Mouse (Mus musculus): ENCODE results near the gene Dlx3.

Gene Dlx3

DNA sequence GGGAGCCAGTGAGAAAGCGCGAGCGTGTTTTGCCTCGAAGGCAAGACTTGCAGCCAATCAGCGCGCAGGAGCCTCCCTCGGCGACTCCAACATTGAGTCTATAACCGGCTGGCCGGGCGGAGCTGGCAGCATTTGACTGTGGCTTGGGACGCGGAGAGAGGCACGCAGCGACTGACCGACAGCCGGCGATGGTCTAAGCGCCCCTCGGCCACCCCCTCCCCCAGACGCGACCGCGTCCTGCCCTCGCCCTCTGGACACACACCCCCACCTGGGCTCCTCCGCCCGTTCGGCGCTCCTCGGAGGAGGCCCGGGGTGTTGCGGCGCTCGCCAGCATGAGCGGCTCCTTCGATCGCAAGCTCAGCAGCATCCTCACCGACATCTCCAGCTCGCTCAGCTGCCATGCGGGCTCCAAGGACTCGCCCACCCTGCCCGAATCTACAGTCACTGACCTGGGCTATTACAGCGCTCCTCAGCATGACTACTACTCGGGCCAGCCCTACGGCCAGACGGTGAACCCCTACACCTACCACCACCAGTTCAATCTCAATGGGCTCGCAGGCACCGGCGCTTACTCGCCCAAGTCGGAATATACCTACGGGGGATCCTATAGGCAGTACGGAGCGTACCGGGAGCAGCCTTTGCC, at the start of gene Dlx3:
Dlx3 (plus strand) TSS at position 130 of the 643 bp plus-strand sequence.
- DNase-seq (ENCODE audit: low spot score in 2 of 2): peak in 1 of 2 experiments; percentile 30

- no peak for DNase-seq (ENCODE audit: low spot score in 2 of 2)
These were observed 49.5 kb upstream of the Dlx3 start for GRCm38 (mm10) chr11:95070140-95071107.

DNA sequence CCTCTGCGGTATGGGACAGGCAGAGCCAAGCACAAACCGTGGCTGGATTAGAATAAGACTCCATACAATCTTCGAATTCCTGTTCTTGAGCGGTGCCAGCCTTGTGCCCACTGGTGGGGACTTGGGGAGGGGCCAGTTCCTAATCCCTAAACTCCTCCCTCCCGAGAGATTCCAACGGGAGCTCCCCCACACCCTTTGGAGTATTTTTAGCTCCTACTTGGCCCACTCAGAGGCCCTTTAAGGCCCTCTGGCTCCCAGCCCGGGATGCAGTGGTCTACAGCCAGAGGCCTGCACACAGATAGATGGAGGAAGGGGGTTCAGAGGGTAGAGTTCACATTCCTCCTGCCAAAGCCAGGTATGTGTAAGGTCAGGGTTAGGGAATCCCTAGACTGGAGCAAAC, 48.7 kb upstream of the Dlx3 start:
- DNase-seq (ENCODE audit: low spot score in 2 of 2): peak in 1 of 2 experiments; percentile 44

DNA sequence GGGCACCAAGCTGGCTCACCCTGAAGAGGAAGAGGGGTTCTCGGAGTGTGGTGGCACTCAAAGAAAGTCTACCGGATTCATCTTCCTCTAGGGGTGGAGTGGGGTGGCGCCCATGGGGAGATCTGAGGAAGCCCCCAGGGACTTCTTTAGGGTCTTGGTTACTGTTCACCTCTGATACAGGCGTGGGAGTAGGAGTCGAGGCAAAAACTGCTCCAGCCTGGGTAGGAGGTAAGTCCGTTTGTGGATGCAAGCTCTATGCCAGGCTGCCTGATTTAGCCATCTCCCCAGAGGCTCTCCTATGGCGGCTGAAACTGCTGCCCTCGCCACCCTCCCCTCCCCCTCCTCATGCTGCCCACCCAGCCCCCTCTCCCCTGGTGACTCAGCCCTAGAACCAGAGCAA, 47.8 kb upstream of the Dlx3 start:
- DNase-seq (ENCODE audit: low spot score in 2 of 2): no peak

DNA sequence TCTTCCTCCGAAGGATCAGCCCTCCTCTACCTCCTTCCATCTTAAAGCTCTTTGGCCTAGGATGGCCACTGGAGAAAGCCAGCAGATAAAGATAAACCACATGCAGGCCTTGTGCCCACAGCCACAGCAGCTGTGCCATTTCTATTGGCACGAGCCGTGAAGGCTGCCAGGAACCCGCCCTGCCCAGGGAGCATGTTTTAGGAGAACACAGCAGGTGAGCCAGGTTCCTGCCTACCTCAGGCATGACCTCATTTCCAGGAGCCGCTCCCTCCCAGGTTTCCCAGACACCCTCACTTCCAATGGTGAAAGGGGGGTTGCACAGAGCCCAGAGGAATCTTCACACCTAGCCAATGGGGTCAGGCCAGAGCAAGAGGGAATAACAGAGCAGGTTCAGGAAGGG, 47.1 kb upstream of the Dlx3 start:
- no peak for DNase-seq (ENCODE audit: low spot score in 2 of 2)

- DNase-seq (ENCODE audit: low spot score in 2 of 2): no peak
These were observed 46.1 kb upstream of the Dlx3 start for GRCm38 (mm10) chr11:95073835-95074234.

- DNase-seq (ENCODE audit: low spot score in 2 of 2): no peak
These were observed 45.2 kb upstream of the Dlx3 start for GRCm38 (mm10) chr11:95074694-95075093.

- no peak for DNase-seq (ENCODE audit: low spot score in 2 of 2)
These were observed 44.5 kb upstream of the Dlx3 start for GRCm38 (mm10) chr11:95075197-95076040.

GRCm38 (mm10) chr11:95076041-95076535, 43.8 kb upstream of the Dlx3 start:
- DNase-seq (ENCODE audit: low spot score in 2 of 2): no peak

DNA sequence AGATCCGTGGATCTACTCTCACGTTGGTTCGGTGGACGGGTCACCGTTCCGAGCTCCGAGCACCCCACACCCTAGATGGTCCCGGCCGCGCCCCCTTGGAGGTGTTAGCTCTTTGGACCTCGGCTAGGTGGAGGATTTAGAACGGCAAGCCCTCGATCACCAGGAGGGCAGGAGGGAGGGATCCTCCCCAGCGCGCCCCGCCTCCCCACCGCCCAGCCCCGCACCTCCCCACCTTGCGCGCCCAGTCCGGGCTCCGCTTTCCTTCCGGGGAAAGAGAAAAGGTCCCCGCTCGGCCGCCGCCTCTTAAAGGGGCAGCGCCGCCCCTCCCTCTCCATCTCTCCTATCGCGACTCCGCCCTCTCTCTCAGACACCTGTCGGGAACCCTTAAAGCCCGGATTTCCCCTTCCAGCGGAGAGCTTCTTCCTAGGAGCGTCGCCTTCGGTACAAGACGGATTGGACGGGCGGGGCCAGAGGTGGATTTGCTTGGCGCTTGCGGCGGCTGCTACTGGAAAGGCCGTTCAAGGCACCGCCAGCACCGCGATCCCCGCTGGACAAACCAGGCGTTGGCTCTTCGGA, 43.3 kb upstream of the Dlx3 start, which contains the start of gene Itga3:
Itga3 (minus strand) TSS at position 266 of the 576 bp plus-strand sequence.
- peak; percentile 70 to 71 for DNase-seq (ENCODE audit: low spot score in 2 of 2)

DNA sequence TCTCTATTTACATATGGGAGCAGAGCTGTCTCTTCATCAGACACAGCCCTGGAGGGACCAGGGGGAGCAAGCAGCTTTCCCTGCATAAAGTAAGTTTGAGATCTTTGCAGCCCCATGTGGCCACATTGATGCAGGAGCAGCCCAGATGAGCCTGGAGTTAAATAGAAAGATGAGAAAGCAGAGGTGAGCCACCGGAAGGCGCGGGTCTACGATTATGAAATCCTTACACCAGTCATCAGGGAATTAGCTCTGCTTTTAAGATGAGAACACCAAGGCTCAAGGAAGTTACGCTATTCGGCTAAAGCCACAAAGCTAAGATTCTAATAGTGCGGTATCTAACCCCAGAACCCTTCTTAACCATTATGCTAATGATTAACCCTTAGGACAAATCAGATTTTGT, 42.0 kb upstream of the Dlx3 start:
- DNase-seq (ENCODE audit: low spot score in 2 of 2): no peak

GRCm38 (mm10) chr11:95079256-95079875, 40.6 kb upstream of the Dlx3 start:
- no peak for DNase-seq (ENCODE audit: low spot score in 2 of 2)

DNA sequence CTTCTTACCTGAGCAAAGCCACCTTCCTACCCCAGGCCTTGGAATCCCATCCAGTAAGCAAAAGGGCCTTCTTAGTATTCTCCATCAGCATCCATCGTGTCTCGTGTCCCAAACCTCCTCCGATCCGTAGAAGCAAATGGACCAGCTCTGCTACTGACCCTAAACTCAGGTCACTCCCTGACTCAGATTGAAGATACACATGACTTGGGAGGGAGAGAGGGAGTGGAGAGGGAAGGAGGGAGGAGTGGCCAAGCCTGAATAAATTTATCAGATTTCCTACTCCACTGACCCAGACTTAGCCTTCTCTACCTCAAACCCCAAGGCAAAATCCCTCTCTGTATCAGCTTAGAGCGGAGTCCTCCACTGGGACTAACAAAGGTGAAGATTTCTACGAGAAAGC, 39.1 kb upstream of the Dlx3 start:
- no peak for DNase-seq (ENCODE audit: low spot score in 2 of 2)

- no peak for DNase-seq (ENCODE audit: low spot score in 2 of 2)
These were observed 37.0 kb upstream of the Dlx3 start for GRCm38 (mm10) chr11:95082896-95083295.

DNA sequence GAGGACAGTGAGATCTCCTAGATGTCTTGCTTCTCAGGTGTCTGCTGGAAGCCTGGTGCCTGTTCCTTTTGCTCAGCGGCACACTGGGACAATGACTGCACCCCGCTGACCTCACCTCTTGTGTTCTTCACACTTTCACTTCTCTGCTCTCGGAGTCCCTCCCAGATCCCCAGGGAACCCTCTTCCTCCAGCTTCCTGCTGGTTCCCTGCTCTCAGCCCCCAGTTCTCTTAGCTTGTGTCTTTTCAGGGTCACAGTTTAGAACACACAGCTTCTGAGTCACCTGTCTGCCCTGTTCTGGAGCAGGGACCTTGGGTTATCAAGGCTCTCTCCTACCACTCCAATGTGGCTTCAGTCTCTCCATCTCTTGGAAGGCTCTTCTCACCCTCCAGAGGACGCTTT, 35.7 kb upstream of the Dlx3 start:
- no peak for DNase-seq (ENCODE audit: low spot score in 2 of 2)

DNA sequence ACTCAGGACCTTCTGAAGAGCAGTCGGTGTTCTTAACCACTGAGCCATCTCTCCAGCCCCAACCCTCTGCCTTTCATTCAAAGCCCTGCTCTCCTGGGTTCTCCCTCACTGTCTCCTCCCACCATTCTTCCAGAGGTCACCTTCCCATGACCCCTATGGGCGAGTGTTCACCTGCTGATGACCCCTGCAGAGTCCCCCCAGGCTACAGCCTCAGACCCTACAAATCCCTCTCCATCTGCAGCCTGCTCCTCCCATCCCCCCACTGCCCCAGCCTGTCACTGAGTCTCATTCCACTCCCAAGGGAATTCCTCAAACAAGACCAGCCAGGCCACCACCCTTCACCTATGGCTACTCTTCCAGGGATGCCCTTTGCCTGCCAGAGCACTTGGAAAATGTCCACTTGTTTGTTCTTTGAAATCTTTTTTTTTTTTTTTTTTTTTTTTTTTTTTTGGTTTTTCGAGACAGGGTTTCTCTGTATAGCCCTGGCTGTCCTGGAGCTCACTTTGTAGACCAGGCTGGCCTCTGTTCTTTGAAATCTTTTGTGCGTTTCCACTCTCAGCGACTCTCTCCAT, 35.0 kb upstream of the Dlx3 start:
- DNase-seq (ENCODE audit: low spot score in 2 of 2): no peak

DNA sequence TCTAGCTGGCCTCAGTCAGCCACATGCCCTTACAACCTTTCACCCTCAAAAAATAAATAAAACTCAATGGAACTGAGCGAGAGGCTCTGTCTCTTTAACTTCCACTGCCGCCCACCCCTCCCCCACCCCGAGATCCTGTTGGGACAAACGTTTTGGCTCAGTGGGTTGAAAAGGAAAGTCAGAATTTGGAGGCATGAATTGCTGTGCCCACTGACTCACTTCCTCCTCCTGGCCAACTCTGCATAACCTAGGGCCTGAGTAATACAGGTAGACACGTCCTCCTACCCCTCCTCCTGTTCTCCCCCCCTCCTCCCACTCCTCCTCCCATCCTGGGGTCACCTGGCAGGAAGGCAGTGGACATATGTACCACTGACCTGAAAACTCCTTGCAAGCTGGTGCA, 34.2 kb upstream of the Dlx3 start:
- no peak for DNase-seq (ENCODE audit: low spot score in 2 of 2)

DNA sequence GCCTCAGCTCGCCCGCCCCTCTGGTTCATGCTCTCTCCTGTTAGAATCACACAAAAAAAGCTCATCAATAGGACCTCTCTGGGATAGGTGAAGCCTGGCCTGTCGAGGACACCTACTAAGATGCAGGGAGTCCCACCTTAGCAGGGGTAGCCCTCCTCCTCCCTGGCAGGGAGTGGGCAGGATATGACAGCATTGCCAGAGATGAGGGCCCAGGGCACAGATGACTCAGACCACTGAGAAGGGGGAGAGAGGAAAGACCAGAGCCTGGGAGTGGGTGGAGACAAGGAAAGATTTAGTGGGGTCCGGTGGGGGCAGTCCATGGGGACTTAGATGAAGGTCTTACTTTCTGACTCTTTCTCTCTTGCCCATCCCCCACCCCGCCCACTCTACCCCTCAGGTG, 33.7 kb upstream of the Dlx3 start:
- no peak for DNase-seq (ENCODE audit: low spot score in 2 of 2)

DNA sequence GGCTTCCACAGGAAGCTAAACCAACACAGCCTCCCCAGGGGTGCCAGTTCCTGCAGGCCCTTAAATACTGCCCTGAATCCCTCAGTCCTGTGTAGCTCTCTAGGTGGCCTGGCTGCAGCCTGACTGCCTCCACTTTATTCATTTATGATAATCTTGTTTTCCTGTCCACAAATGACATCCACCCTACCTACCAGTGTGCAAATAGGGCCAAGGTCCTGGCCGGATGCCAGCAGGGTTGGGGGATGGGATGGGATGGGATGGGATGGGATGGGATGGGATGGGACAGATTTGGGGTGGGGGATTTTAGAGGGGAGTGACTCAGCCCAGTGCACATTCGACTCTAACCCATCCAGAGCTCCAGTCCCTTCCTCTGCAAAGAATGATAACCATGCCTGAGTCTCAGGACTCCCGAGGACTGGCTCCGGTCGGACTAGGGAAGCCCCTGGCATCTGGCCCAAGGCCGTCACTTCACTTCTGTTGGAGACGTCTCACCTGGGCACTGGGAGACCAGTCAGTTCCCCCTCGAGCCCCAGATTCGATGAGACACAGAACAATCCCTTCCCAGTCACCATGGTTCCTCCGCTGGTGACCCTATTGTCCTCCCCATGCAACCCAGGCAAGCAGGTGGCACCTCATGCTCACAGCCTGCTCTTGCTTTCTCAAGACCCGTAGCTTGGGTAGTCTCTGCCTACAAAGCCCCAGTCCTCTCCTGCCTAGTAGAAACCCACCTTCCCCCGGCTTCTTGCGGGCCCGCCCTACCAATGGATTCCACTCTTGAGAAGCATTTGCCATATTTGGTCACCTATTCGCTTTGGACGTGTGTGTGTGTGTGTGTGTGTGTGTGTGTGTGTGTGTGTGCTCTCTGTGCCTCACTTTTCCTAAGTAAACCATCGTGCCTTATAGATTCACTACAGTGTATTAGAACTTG, 32.4 kb upstream of the Dlx3 start:
- no peak for DNase-seq (ENCODE audit: low spot score in 2 of 2)

DNA sequence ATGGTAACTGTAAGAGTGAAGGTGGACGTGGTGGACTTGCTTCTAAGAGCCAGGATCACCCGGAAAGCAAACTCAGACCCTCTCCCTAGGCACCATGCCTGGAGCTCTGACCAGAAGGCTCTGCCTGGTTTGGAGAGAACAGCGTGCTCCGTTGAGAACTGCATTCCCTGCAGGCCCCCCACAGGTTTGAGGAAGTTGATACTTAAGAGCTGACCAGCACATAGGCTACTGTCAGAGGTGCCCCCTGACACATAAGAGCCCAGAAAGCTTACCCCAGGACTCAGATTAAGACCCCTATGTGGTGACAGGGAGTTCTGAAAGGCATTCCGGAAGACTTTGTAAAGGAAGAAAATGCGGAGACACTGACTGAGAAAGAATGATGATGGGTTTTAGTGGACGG, 31.6 kb upstream of the Dlx3 start:
- DNase-seq (ENCODE audit: low spot score in 2 of 2): no peak
